Mouse (Mus musculus) testis, adult 2 months (tissue): ENCODE measurements around the gene Ccl12.

ENCODE experiments used
- CTCF ChIP-seq: fragments of 200-500 bp; IDR thresholded peaks from 2 replicates; pipeline ENCODE4 v1.5.1; 2012; ENCODE audit warnings: low read depth, mild to moderate bottlenecking, inconsistent platforms, low read length, moderate library complexity; ENCODE audit not compliant: control insufficient read depth, insufficient read depth, insufficient replicate concordance
- POLR2A ChIP-seq: fragments of 200-500 bp; IDR thresholded peaks from 2 replicates; pipeline ENCODE4 v1.6.1; 2012; ENCODE audit warnings: low read depth, mild to moderate bottlenecking, inconsistent platforms, low read length, moderate library complexity; ENCODE audit not compliant: control insufficient read depth

- TF ChIP-seq POLR2A (no peak), CTCF (no peak)
Observed at GRCm38 (mm10) chr11:82101087-82101486, 558 bp upstream of the Ccl12 start.
